Mouse (Mus musculus) brain, embryonic 14.5 days (tissue): ENCODE measurements around the gene Ovca2. TPM values are rescaled to one million over a fixed set of nuclear protein-coding genes. Genes with fewer than 3 reads are reported as not detected.
"Not testable (repeated sequence)": the region's sequence is repeated elsewhere in the genome, so short reads cannot be mapped to it uniquely, and the experiment has no call there.

Experiments
- DNase-seq: peaks from one replicate; pipeline ENCODE4 v3.0.0-alpha.2; 2011; ENCODE audit warnings: low read depth
- CTCF ChIP-seq: fragments of 200-500 bp; IDR thresholded peaks from 2 replicates; pipeline ENCODE4 v1.5.1; 2012; ENCODE audit warnings: inconsistent platforms, mild to moderate bottlenecking, moderate library complexity, borderline replicate concordance; ENCODE audit not compliant: insufficient read depth, insufficient read length; ENCODE audit errors: extremely low read depth
- POLR2A ChIP-seq: fragments of 200-500 bp; IDR thresholded peaks from 2 replicates; pipeline ENCODE4 v1.6.1; 2012; ENCODE audit warnings: mild to moderate bottlenecking, inconsistent platforms, borderline replicate concordance; ENCODE audit not compliant: poor library complexity, insufficient read depth, insufficient read length, severe bottlenecking; ENCODE audit errors: extremely low read depth
- polyA plus RNA-seq: library from polyadenylated mRNA; depleted of rRNA; stranded (reverse); fragments of >200 nt; gene quantifications from 2 replicates; pipeline ENCODE4 v1.2.3, GENCODE M21; 2012

Ovca2 gene
- polyA plus RNA-seq, 1 experiment: 20.0 TPM

- TF ChIP-seq POLR2A (no peak), CTCF (peak; percentile 80)
- peak; percentile 86 for DNase-seq
Observed at GRCm38 (mm10) chr11:75192336-75193214, 13.9 kb upstream of the Ovca2 start.

- TF ChIP-seq CTCF (no peak), POLR2A (no peak)
- no peak for DNase-seq
Observed at GRCm38 (mm10) chr11:75191841-75192240, 13.2 kb upstream of the Ovca2 start.

GRCm38 (mm10) chr11:75190905-75191441, 12.3 kb upstream of the Ovca2 start, which contains the start of gene Dph1:
Gene Dph1, minus strand, starts transcription at chr11:75191241.
- DNase-seq: no peak
- TF ChIP-seq POLR2A: no peak

- peak; percentile 37; the same call in 1 of the 2 replicates for TF ChIP-seq POLR2A
- TF ChIP-seq CTCF: 0 out of 2 replicates have a peak, but pooled peaks have one; percentile 23
- DNase-seq: peak; percentile 95
Observed at GRCm38 (mm10) chr11:75190371-75190724, 11.7 kb upstream of the Ovca2 start.

- no peak for TF ChIP-seq POLR2A
- TF ChIP-seq CTCF: no peak
- DNase-seq: no peak
Observed at GRCm38 (mm10) chr11:75189713-75190370, 11.2 kb upstream of the Ovca2 start.

GRCm38 (mm10) chr11:75184986-75185385, 6.4 kb upstream of the Ovca2 start:
- peak; percentile 46 for DNase-seq
- TF ChIP-seq POLR2A: no peak
- no peak for TF ChIP-seq CTCF

GRCm38 (mm10) chr11:75184573-75184972, 5.9 kb upstream of the Ovca2 start:
- DNase-seq: no peak
- no peak for TF ChIP-seq POLR2A
- no peak for TF ChIP-seq CTCF

GRCm38 (mm10) chr11:75183917-75184570, 5.4 kb upstream of the Ovca2 start:
- DNase-seq: no peak
- TF ChIP-seq CTCF: no peak
- no peak for TF ChIP-seq POLR2A

GRCm38 (mm10) chr11:75178011-75178410, 624 bp downstream of the Ovca2 start:
- no peak for DNase-seq
- no peak for TF ChIP-seq POLR2A
- no peak for TF ChIP-seq CTCF

GRCm38 (mm10) chr11:75174574-75174973, 4.1 kb downstream of the Ovca2 start:
- DNase-seq: not testable (repeated sequence)

- TF ChIP-seq POLR2A (no peak), CTCF (no peak)
- DNase-seq: no peak
Observed at GRCm38 (mm10) chr11:75173799-75174165, 4.9 kb downstream of the Ovca2 start.
